Mouse (Mus musculus) embryonic fibroblast, embryonic 13.5 days (primary cell): ENCODE results near the gene Tpm3.
"Not testable (repeated sequence)": the region's sequence is repeated elsewhere in the genome, so short reads cannot be mapped to it uniquely, and the experiment has no call there.

Experiments used
- CTCF ChIP-seq: IDR thresholded peaks from 2 replicates; pipeline ENCODE4 v1.5.1; 2011; ENCODE audit warnings: mild to moderate bottlenecking, control low read depth, low read length, moderate library complexity, borderline replicate concordance; ENCODE audit not compliant: insufficient read depth
- POLR2A ChIP-seq: IDR thresholded peaks from 2 replicates; pipeline ENCODE4 v1.6.1; 2011; ENCODE audit warnings: low read depth, mild to moderate bottlenecking, control low read depth, low read length, moderate library complexity

GRCm38 (mm10) chr3:90122036-90122435 is 49.6 kb downstream of the Tpm3 start:
- TF ChIP-seq CTCF, POLR2A: not testable (repeated sequence)
